Mouse (Mus musculus): ENCODE measurements around the gene Zswim7.

DNA sequence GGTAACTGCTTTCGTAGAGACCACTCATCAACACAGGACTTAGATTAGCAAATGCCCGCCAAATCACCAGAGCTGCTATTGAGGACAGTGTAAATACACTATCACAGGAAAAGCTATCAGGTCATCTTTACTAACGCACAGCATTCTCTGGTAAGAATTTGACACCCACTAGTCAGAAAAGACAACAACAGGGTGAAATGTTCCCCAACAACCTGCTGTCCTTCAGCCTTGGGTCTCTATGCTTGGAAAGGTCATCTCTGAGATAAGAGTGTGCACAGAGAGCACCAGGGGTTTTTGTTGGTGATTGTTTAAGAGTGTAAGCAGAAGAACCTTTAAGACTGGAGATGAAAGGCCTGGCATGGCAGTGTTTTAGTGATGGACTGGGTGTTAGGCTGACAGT is 42.5 kb upstream of the Zswim7 start:
- no peak for TF ChIP-seq CTCF (IDR thresholded peaks at IDR 0.05; ENCODE audit: extremely low read depth, insufficient read depth, low read length)
- no peak for TF ChIP-seq POLR2A (IDR thresholded peaks at IDR 0.05; ENCODE audit: extremely low read depth, insufficient read depth, low read length)

Measured in cortical plate, adult 2 months (tissue).